Mouse (Mus musculus): Measurements from ENCODE around the gene Gm48551.

The Gm48551 gene

DNA sequence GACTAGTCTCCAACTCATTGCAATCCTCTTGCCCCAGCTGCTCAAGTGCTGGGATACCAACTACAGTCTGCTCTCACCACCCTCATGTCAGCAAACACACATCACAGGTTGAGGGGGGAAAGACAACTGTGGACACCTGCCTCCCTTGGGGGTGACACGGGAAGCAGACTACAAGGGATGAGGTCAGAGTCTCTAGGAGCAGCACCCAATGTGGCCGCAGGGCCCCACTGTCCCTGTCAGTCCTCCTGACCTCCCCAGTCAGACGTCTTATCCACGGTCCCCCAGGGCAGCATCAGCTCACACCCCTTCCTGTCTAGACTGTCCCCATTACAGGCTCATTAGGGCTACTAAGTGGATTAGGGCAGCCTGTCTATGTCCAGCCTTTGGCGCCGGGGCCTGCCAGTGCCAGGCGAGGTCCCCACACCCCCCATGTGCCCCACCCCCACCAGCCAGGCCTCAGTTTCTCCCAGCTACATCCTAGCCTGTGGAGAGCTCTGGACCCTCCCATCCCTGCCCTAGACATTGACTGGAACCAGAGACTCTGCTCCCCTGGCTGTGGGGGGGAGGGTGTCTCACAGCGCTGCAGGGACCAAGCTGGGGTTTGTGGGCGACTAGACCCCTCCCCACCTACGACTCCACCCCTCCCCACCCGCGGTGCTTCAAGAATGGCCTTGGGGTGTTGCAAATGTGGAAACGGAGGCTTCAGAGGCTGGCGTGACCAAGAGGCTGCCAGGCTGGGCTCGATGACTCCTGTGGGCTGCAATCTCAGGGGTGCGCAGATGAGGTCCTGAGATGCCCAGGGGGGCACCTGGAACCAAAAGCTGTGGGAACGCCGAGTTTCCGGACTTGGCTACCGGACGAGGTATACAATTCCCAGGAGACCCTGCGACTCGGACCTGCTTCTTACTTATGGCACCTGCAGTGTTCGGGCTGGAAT, 22.5 kb downstream of the Gm48551 start:
- no peak for DNase-seq

- peak; percentile 84 for DNase-seq
These were observed 23.5 kb downstream of the Gm48551 start for GRCm38 (mm10) chr10:81407539-81408423.

DNA sequence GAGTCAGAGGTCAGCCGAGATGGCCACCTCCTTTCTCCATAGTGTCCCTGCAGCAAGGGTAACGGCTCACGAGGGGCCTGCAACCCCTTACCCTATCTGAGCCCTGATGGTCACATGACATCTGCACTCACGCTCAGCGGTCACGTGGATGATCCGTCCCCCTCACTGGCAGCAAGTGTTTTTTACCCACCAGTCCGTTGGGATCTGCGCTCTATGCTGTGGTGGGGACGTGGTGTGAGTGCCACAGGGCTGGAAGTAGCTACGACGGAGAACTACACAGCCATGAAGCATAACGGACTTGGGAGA, 24.1 kb downstream of the Gm48551 start:
- peak; percentile 45 for DNase-seq

DNA sequence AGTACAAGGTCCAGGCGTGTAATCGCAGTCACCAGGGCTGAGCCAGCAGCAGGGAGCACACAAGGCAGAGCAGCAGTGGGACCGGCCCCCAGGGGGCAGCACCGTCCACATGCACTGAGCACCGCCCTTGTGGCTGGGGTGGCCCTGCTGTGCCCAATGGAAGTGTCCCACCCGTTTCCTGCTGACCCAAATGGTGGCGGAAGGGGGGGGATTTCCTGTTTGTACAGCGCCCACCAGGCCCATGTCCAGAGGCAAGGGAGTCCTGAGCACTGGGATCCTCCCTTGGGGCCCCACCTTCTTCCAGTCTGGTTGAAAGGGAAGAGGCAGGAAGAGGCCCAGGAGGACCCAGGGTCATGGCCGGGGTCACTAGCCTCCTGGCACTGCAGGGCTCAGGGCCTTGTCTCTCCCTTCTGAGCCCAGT, 24.6 kb downstream of the Gm48551 start:
- DNase-seq, result peak; percentile 89

DNA sequence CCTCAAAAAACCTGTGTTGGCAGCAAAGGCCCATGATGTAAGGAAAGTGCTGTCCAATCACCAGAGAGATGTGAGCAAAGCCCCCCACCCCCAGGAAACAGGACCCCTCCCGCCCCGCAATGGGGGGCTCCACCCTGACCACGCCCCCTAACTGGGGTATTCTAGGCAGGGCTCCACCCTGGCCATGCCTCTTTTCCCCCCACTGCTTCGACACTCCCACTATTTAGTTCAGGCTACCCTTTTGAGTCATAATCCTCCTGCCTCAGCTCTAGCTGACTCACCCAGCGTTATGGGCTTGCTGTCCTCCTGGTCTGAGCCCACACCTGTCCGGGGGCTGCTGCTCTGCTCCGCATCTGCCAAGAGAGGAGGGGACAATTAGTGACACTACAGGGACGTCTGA, 25.1 kb downstream of the Gm48551 start:
- no peak for DNase-seq

DNA sequence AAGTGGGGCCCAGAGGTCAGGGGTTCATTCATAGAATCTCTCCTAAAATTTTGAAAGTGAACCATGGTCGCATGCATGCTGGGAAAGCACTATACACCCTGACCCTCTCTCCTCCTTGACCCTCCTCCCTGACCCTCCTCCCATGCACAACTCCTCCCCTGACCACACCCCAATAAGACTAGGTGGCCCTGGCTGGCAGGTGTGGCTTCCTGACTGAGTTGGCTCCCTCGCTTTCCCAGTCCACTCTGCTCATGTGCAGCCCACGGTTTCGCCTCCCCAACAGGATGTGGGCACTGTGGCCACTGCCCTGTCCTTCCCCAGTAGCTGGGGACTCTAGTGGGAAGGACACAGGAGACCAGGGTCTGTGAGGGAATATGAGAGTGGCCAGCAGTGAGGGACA, 26.1 kb downstream of the Gm48551 start:
- DNase-seq, result peak; percentile 51

DNA sequence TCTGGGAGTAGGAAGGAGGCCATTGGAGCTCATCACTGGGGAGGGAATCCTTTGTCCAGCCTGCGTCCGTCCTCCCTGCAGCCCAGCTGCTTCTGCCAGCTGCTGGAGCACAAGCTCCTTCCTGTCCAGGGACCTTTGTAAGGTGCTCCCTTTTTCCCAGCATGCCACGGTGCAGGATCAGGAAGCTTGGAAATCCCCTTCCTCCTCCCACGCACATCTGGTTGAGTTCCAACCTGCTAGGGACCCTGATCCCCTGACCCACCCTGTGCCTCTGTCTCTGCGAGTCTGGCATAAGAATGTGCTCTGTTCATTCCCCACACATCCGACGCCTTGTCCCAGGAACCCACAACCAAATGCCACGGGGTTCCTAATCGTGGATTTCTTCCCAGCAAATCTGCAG, 26.7 kb downstream of the Gm48551 start:
- DNase-seq, result no peak

- DNase-seq, result peak; percentile 87
These were observed 27.5 kb downstream of the Gm48551 start for GRCm38 (mm10) chr10:81411471-81412400.

DNA sequence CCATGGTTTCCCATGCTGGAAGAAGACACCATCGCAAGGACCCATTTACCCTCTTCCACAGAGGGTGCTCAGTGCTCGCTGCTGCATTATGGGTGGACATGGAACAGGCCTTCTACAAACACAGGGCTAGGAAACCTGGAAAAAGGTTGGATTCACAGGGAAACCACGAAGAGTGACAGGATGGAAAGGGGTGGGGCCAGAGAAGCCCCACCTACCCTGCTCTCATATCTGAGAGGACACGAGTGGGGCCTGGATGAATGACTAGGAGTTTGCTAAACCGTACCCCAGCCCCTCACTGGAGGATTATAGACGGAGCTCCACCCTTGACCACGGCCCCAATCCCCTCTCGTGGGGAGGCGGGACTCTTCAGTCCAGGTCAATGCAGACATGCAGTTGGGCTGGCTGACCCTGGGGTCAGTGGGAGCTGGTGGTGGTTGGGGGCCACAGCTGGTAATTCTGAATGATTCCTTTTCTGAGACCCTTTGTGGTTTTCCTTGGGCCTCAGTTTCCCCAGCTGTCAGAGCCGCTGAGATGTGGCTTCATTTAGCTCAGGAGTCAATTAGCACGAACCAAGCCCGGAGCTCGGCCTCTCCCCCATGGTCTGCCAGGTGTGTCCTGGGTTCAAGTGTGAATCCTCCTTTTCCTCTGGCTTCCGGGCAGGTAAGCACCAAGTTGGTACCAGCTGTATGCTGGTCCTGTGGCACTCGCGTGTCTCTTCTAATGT, 28.5 kb downstream of the Gm48551 start:
- no peak for DNase-seq

DNA sequence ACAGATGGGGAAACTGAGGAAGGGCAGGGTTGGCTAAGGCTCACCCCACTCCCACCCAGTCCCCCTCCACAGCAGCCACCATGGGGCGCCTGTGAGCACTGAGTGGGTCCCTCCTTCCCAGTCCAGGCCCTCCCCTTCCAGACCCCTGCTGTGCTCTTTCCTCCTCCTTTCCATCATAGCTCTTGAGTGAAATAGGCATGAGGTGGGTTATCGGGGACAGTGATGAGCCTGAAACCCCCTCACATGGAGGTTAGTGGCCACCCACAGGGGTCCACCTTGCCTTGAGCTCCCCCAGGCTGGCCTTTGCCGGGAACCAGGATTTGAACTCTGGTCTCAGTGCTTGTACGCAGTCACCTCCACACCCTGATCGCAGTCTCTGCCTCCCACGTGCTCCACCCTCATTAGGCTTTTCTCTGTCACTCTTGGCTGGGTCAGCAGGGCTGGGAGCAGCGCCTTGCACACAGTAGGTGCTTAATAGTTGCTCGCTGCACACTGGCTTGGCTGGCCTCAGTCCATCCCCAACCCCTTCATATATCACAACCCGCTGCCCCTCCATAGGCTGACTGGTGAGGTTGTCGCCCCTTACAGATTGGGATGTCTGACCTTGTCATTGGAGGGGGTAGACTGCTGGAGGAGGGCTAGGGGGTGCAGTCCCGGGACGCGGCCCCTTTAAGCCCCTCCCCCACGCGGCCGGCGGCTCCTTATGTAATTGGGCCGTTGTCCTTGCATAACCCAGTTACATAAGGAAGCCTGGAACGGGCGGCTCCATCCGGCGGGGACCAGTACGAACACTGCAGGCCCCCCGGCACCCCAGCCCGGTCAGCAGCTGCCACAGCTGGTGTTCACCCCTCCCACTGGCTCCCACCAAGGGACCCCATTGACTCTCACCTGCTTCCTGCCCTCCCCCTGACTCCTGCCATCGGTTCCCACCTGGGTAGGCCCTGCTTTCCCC, 29.3 kb downstream of the Gm48551 start:
- peak; percentile 93 for DNase-seq

DNA sequence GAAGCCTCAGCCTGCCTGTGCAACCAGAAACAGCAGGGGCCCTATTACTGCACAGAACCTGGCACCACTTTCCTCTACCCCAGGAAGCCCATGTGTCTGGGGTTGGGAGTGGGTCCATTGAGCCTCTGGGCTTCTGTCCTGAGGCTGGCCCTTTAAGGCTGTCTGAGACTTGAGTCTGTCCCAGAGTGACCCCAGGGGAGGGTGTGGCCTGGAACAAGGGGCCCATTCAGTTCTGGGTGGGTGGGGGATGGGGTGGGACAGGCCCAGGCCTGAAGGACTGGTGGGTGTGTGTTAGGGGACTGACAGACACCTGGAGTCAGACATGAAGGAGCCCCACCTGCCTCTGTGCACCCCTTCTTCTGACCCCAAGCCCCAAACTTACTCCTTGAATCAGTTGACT, 30.4 kb downstream of the Gm48551 start:
- DNase-seq, result peak; percentile 66

DNA sequence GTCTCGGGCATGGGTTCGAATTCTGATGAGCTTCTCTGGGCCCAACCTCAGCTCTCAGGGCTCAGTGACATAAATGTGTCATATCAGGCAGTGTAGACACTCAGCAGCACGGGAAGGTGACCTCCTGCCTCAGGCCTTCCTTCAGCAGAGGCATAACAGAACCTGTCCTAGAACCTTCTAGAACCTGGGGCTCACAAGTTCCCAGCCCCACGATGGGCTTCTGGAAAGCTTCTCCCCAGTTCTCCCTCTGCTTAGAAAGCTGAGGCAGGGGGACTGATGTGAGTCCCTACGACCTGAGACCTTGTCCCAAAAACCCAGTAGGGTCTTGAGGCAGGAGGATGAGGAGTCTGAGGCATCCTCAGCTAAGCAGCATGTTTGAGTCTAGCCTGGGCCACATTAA, 30.9 kb downstream of the Gm48551 start:
- DNase-seq, result no peak

- peak; percentile 53 for DNase-seq
These were observed 31.5 kb downstream of the Gm48551 start for GRCm38 (mm10) chr10:81415549-81416310.

GRCm38 (mm10) chr10:81416581-81417226, 32.4 kb downstream of the Gm48551 start:
- peak; percentile 88 for DNase-seq

GRCm38 (mm10) chr10:81417227-81418215, 33.3 kb downstream of the Gm48551 start:
- DNase-seq, result peak; percentile 14

DNA sequence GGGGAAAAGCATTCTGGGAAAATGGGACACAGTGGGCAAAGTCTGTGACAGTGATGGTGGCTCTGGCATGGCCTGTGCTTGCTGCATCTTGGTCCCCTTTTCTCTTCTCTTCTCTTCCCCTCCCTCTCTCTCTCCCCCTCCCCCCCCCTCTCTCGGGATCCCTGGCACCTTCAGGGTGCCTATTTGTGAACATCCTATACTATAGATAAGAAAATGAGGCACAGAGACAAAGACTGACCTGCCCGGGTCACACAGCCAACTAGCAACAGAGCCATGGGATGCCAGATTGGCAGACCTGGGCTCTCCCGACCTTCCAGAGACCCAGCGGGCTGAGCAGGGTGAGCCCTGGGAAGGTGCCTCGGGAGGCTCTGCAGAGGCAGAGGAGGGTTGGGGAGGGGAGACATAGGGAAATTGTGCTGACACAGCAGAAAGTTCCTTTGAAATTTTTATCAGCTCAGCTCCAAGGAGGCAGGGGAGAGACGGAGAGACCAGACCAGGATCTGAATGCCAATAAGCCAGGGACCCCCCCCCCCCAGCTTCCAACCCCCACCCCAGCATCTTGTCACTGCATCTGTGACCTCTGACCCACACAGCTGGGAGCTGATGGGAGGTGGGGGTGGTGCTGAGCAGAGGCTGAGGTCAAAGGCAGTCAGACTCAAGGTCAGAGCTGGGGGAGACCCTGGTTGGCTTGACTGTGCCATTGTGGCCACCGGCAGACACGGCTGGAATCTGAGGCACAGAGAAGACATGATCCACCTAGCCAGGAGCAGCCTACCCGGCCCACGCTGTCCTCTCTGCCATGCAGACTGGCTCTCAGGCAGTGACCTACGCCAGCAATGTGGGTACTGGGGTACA, 34.2 kb downstream of the Gm48551 start:
- peak; percentile 7 for DNase-seq
